Mouse (Mus musculus): ENCODE results near the gene Bud23. TPM values are rescaled to one million over a fixed set of nuclear protein-coding genes. Genes with fewer than 3 reads are reported as not detected.
A peak's percentile ranks its signal among the peaks of the same experiment; 100 is the strongest.

The Bud23 gene
- polyA plus RNA-seq, 1 experiment: 125 TPM

GRCm38 (mm10) chr5:135079578-135079977 is 14.8 kb upstream of the Bud23 start:
- no peaks in the 10 kb centered on the region; the same call in 1 of the 2 replicates for H3K27me3 ChIP-seq (ENCODE audit: control insufficient read depth, insufficient read depth, low read length)
- DNase-seq: no peak
- H3K36me3 ChIP-seq (ENCODE audit: control insufficient read depth, insufficient read depth, low read length): no peaks in the 10 kb centered on the region
- 96% methylated on average over 2 of the region's 2 CpGs for WGBS
- TF ChIP-seq CTCF (IDR thresholded peaks at IDR 0.05; ENCODE audit: borderline replicate concordance, control insufficient read depth, extremely low read depth, insufficient read depth, low read length, poor library complexity): no peak
- no peak for TF ChIP-seq POLR2A (IDR thresholded peaks at IDR 0.05; ENCODE audit: control insufficient read depth, extremely low read depth, insufficient read depth, low read length, poor library complexity)
- peaks cover 8% of the 10 kb centered on the region for H3K4me1 ChIP-seq (replicated peaks; ENCODE audit: control insufficient read depth, insufficient read depth, low read length)
- no peak overlapping the region for H3K27ac ChIP-seq (ENCODE audit: control insufficient read depth, insufficient read depth, low read length)
- H3K4me3 ChIP-seq (ENCODE audit: control insufficient read depth, insufficient read depth, low read length): no peak overlapping the region

- no peaks in the 10 kb centered on the region; the same call in 1 of the 2 replicates for H3K27me3 ChIP-seq (ENCODE audit: control insufficient read depth, insufficient read depth, low read length)
- DNase-seq: no peak
- no peak for TF ChIP-seq CTCF (IDR thresholded peaks at IDR 0.05; ENCODE audit: borderline replicate concordance, control insufficient read depth, extremely low read depth, insufficient read depth, low read length, poor library complexity)
- TF ChIP-seq POLR2A (IDR thresholded peaks at IDR 0.05; ENCODE audit: control insufficient read depth, extremely low read depth, insufficient read depth, low read length, poor library complexity): no peak
- peaks cover 8% of the 10 kb centered on the region for H3K4me1 ChIP-seq (replicated peaks; ENCODE audit: control insufficient read depth, insufficient read depth, low read length)
- H3K27ac ChIP-seq (ENCODE audit: control insufficient read depth, insufficient read depth, low read length): no peak overlapping the region
- peak overlapping the region; percentile 15; the same call in 1 of the 2 replicates for H3K4me3 ChIP-seq (ENCODE audit: control insufficient read depth, insufficient read depth, low read length)
- no peaks in the 10 kb centered on the region for H3K36me3 ChIP-seq (ENCODE audit: control insufficient read depth, insufficient read depth, low read length)
- WGBS: 5% methylated on average over 11 of the region's 11 CpGs
Measured at GRCm38 (mm10) chr5:135078482-135078810, 13.7 kb upstream of the Bud23 start.

GRCm38 (mm10) chr5:135077564-135078481 is 13.1 kb upstream of the Bud23 start, which contains the start of gene Vps37d:
Gene Vps37d (minus strand): TSS chr5:135078266.
- Histone ChIP-seq H3K27me3 (ENCODE audit: control insufficient read depth, insufficient read depth, low read length) (no peaks in the 10 kb centered on the region; the same call in 1 of the 2 replicates), H3K36me3 (ENCODE audit: control insufficient read depth, insufficient read depth, low read length) (no peaks in the 10 kb centered on the region), H3K4me1 (replicated peaks; ENCODE audit: control insufficient read depth, insufficient read depth, low read length) (peaks cover 8% of the 10 kb centered on the region), H3K4me3 (ENCODE audit: control insufficient read depth, insufficient read depth, low read length) (peak within 1 kb of the TSS; percentile 45), H3K27ac (ENCODE audit: control insufficient read depth, insufficient read depth, low read length) (no peak within 1 kb of the TSS)
- 2% methylated on average over 79 of the region's 83 CpGs for WGBS
- peak; percentile 88 for DNase-seq
- TF ChIP-seq CTCF (IDR thresholded peaks at IDR 0.05; ENCODE audit: borderline replicate concordance, control insufficient read depth, extremely low read depth, insufficient read depth, low read length, poor library complexity) (peak; percentile 93), POLR2A (IDR thresholded peaks at IDR 0.05; ENCODE audit: control insufficient read depth, extremely low read depth, insufficient read depth, low read length, poor library complexity) (no peak)

- Histone ChIP-seq H3K4me3 (ENCODE audit: control insufficient read depth, insufficient read depth, low read length) (no peak overlapping the region), H3K36me3 (ENCODE audit: control insufficient read depth, insufficient read depth, low read length) (no peaks in the 10 kb centered on the region), H3K4me1 (replicated peaks; ENCODE audit: control insufficient read depth, insufficient read depth, low read length) (peaks cover 8% of the 10 kb centered on the region), H3K27ac (ENCODE audit: control insufficient read depth, insufficient read depth, low read length) (no peak overlapping the region), H3K27me3 (ENCODE audit: control insufficient read depth, insufficient read depth, low read length) (no peaks in the 10 kb centered on the region; the same call in 1 of the 2 replicates)
- TF ChIP-seq POLR2A (IDR thresholded peaks at IDR 0.05; ENCODE audit: control insufficient read depth, extremely low read depth, insufficient read depth, low read length, poor library complexity) (no peak), CTCF (IDR thresholded peaks at IDR 0.05; ENCODE audit: borderline replicate concordance, control insufficient read depth, extremely low read depth, insufficient read depth, low read length, poor library complexity) (no peak)
- no peak for DNase-seq
- 66% methylated on average over 14 of the region's 14 CpGs for WGBS
Measured at GRCm38 (mm10) chr5:135076931-135077505, 12.3 kb upstream of the Bud23 start.

- DNase-seq: no peak
- 95% methylated on average over 14 of the region's 14 CpGs for WGBS
- TF ChIP-seq CTCF (IDR thresholded peaks at IDR 0.05; ENCODE audit: borderline replicate concordance, control insufficient read depth, extremely low read depth, insufficient read depth, low read length, poor library complexity) (no peak), POLR2A (IDR thresholded peaks at IDR 0.05; ENCODE audit: control insufficient read depth, extremely low read depth, insufficient read depth, low read length, poor library complexity) (no peak)
Measured at GRCm38 (mm10) chr5:135076368-135076767, 11.6 kb upstream of the Bud23 start.

GRCm38 (mm10) chr5:135075655-135076054 is 10.9 kb upstream of the Bud23 start:
- Histone ChIP-seq H3K4me1 (replicated peaks; ENCODE audit: control insufficient read depth, insufficient read depth, low read length) (peaks cover 8% of the 10 kb centered on the region), H3K36me3 (ENCODE audit: control insufficient read depth, insufficient read depth, low read length) (no peaks in the 10 kb centered on the region), H3K27ac (ENCODE audit: control insufficient read depth, insufficient read depth, low read length) (no peak overlapping the region), H3K4me3 (ENCODE audit: control insufficient read depth, insufficient read depth, low read length) (no peak overlapping the region), H3K27me3 (ENCODE audit: control insufficient read depth, insufficient read depth, low read length) (no peaks in the 10 kb centered on the region; the same call in 1 of the 2 replicates)
- 70% methylated on average over 4 of the region's 4 CpGs for WGBS
- no peak for DNase-seq
- TF ChIP-seq CTCF (IDR thresholded peaks at IDR 0.05; ENCODE audit: borderline replicate concordance, control insufficient read depth, extremely low read depth, insufficient read depth, low read length, poor library complexity): no peak
- TF ChIP-seq POLR2A (IDR thresholded peaks at IDR 0.05; ENCODE audit: control insufficient read depth, extremely low read depth, insufficient read depth, low read length, poor library complexity): no peak

More at GRCm38 (mm10) chr5:135076368-135076767, 11.6 kb upstream of the Bud23 start:
- Histone ChIP-seq H3K27ac (ENCODE audit: control insufficient read depth, insufficient read depth, low read length) (no peak overlapping the region), H3K4me3 (ENCODE audit: control insufficient read depth, insufficient read depth, low read length) (no peak overlapping the region), H3K36me3 (ENCODE audit: control insufficient read depth, insufficient read depth, low read length) (no peaks in the 10 kb centered on the region), H3K4me1 (replicated peaks; ENCODE audit: control insufficient read depth, insufficient read depth, low read length) (peaks cover 8% of the 10 kb centered on the region), H3K27me3 (ENCODE audit: control insufficient read depth, insufficient read depth, low read length) (no peaks in the 10 kb centered on the region; the same call in 1 of the 2 replicates)
